Mouse (Mus musculus): Measurements from ENCODE around the gene Mrrf. TPM values are rescaled to one million over a fixed set of nuclear protein-coding genes. Genes with fewer than 3 reads are reported as not detected.

Gene Mrrf
- polyA plus RNA-seq, 1 experiment from 2014 or later, result 25.7 TPM

DNA sequence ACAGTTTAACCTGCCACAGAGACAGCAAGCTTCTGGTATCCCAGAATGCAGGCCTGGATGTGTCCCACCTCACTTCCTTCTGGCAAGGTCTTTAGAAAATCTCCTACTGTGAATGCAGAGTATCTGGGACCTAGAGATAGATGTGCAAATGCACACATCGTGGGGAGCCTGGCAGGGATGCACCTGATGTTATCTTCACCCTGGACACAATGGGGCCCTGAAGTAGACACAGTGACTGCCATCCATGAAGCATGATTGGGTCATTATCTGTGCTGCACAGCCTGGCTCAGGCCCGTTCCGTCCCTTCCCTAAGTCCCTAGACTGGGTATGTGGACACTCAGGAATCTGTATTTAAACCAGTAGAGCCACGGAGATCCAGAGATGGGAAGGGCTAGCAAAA lies 68.4 kb downstream of the Mrrf start:
- Histone ChIP-seq H3K36me3 (no peaks in the 10 kb centered on the region), H3K9me3 (replicated peaks) (no peaks in the 10 kb centered on the region), H3K27ac (no peak overlapping the region), H3K4me3 (no peak overlapping the region), H3K4me2 (no peak overlapping the region), H3K9ac (no peak overlapping the region), H3K4me1 (peaks cover 56% of the 10 kb centered on the region), H3K27me3 (replicated peaks) (peaks cover 68% of the 10 kb centered on the region)
- 20% methylated on average over 4 of the region's 4 CpGs for WGBS (ENCODE audit: insufficient replicate concordance)
- peak; percentile 51 for ATAC-seq

DNA sequence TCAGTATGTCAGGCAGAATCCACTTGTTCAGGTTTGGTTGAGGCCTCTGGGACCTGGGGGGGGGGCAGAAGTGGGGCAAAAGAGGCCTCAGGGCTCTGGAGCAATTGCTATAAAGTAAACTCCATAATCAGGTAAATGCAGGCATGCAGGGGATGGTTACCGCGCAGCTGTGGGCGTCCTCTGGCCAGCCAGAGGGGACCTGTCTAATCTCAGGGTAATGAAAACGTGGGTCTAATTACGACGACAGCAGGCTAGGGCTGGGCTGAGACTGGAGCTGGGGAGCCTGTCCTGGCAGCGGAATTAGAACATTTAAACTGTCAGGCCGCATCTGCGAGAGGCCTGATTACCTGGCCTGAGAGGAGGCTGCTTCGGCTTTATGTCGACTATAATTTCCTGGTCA lies 70.9 kb downstream of the Mrrf start:
- Histone ChIP-seq H3K36me3 (no peaks in the 10 kb centered on the region), H3K9ac (no peak overlapping the region), H3K4me1 (peaks cover 44% of the 10 kb centered on the region), H3K9me3 (replicated peaks) (no peaks in the 10 kb centered on the region), H3K4me3 (no peak overlapping the region), H3K27me3 (replicated peaks) (peaks cover 76% of the 10 kb centered on the region), H3K4me2 (no peak overlapping the region), H3K27ac (no peak overlapping the region)
- 75% methylated on average over 11 of the region's 11 CpGs for WGBS (ENCODE audit: insufficient replicate concordance)
- no peak for ATAC-seq

DNA sequence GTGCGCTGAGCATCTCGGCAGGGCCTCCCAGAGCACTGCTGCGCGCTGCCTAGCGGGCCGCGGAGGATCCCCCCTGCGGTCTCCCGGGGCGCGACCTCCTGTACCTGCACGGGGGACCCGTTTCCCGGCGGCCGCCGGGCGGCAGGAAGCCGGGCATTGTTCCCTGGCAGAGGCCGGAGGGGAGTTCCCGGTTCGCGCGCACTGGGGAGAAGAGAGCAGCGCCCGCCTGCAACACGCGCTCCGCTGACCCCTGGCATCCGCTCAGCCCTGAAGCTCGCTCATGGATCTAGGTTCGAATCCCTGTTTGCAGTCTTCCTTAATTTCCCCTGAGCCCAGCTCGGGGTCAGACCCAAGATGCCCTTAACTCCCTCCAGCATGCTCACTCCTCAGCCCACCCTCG lies 74.6 kb downstream of the Mrrf start:
- 5% methylated on average over 34 of the region's 34 CpGs for WGBS (ENCODE audit: insufficient replicate concordance)
- H3K27me3 ChIP-seq (replicated peaks), result peaks cover 57% of the 10 kb centered on the region
- H3K4me1 ChIP-seq, result peaks cover 34% of the 10 kb centered on the region
- no peak overlapping the region for H3K27ac ChIP-seq
- H3K4me3 ChIP-seq, result no peak overlapping the region
- no peak overlapping the region for H3K9ac ChIP-seq
- peak overlapping the region; percentile 52 for H3K4me2 ChIP-seq
- H3K36me3 ChIP-seq, result no peaks in the 10 kb centered on the region
- no peaks in the 10 kb centered on the region for H3K9me3 ChIP-seq (replicated peaks)
- ATAC-seq, result no peak

DNA sequence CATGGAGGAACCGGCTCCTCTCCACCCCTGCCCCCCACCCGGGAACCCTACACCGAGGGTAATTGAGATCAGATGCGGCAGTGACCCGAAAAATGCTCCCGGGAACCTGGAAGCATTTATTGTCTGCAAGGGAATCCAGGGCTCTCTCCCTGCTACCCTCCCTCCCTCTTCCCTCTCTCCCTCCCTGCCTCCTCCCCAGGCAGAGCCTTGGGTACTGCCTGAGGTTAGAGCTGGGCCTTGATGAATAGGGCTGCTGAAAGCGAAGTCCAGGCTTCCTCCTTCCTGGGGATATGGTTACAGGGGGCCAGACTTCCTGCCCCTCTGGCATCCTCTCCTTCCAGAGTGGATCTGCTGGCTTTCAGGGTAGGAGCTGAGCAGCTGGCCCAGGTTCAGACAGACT lies 75.6 kb downstream of the Mrrf start:
- no peak overlapping the region for H3K4me3 ChIP-seq
- peaks cover 39% of the 10 kb centered on the region for H3K4me1 ChIP-seq
- no peak overlapping the region for H3K9ac ChIP-seq
- ATAC-seq, result no peak
- H3K27ac ChIP-seq, result no peak overlapping the region
- H3K27me3 ChIP-seq (replicated peaks), result peaks cover 54% of the 10 kb centered on the region
- no peak overlapping the region for H3K4me2 ChIP-seq
- no peaks in the 10 kb centered on the region for H3K9me3 ChIP-seq (replicated peaks)
- 53% methylated on average over 7 of the region's 7 CpGs for WGBS (ENCODE audit: insufficient replicate concordance)
- no peaks in the 10 kb centered on the region for H3K36me3 ChIP-seq

DNA sequence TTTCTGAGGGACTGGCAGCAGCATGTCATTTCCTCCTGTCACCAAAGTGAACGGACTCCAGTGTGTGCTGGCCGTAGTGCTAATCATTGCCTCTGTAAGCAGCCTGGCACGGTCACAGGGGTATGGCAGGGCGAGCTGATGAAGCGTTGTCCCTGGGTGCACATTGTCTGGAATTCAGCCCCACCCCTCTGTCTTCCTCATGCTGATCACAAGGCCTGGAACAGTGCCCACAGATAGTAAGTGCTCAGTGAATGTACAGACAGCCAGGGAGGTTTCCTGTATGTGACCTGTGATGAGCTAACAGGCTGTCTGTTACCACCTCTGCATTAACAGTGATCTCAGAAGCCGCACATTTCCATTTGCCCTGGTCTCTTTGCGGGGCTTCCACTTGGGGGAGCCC lies 76.9 kb downstream of the Mrrf start:
- WGBS (ENCODE audit: insufficient replicate concordance), result 47% methylated on average over 7 of the region's 7 CpGs

DNA sequence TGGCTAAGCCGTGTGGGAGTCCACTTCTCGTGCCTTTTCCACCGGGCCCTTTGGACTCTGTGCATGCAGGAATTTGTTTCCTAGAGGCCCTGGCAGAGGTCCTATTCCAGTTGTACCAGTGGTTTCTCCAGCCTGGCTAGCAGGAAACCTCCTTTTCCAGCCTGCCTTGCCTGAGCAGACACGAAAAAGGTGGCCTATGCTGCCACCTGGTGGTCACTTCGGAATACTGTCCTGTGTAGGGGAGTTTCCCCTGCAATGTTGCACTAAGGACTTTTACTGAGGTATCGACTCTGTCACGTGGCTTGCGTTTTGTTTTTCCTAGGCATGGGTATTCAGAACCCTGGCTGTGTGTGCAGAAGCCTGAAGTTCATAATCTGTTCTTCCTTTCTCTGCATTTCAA lies 77.8 kb downstream of the Mrrf start:
- Histone ChIP-seq H3K27me3 (replicated peaks) (peaks cover 47% of the 10 kb centered on the region), H3K4me2 (peak overlapping the region; percentile 48), H3K9me3 (replicated peaks) (no peaks in the 10 kb centered on the region), H3K36me3 (no peaks in the 10 kb centered on the region), H3K9ac (no peak overlapping the region), H3K4me1 (peaks cover 47% of the 10 kb centered on the region), H3K27ac (no peak overlapping the region), H3K4me3 (no peak overlapping the region)
- 8% methylated on average over 8 of the region's 8 CpGs for WGBS (ENCODE audit: insufficient replicate concordance)
- peak; percentile 60 for ATAC-seq

More for the DNA sequence above, 76.9 kb downstream of the Mrrf start:
- Histone ChIP-seq H3K9me3 (replicated peaks) (no peaks in the 10 kb centered on the region), H3K36me3 (no peaks in the 10 kb centered on the region), H3K9ac (no peak overlapping the region), H3K4me1 (peaks cover 46% of the 10 kb centered on the region), H3K27me3 (replicated peaks) (peaks cover 54% of the 10 kb centered on the region), H3K4me3 (no peak overlapping the region), H3K27ac (no peak overlapping the region), H3K4me2 (no peak overlapping the region)
- no peak for ATAC-seq

DNA sequence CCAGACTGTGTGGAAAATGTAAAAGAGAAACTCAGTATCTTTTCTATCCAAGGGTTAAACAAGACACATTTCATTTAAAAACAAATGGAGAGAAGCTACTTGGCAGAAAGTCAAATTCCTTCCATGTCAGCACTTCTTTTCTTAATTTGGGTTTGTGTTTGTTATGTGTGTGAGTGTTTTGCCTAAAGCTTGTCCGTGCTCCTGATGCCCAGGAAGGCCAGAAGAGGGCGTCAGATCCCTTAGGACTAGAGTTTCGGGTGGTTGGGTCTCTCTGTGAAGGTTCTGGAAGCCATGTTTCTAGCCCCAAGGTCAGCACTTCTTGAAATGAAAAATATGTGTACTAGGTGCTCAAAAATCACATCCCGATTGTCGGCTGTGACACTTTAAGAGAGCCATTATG lies 78.2 kb downstream of the Mrrf start:
- ATAC-seq, result no peak
- no peaks in the 10 kb centered on the region for H3K9me3 ChIP-seq (replicated peaks)
- no peaks in the 10 kb centered on the region for H3K36me3 ChIP-seq
- H3K27ac ChIP-seq, result no peak overlapping the region
- no peak overlapping the region for H3K4me3 ChIP-seq
- H3K9ac ChIP-seq, result no peak overlapping the region
- 60% methylated on average over 5 of the region's 5 CpGs for WGBS (ENCODE audit: insufficient replicate concordance)
- peaks cover 43% of the 10 kb centered on the region for H3K27me3 ChIP-seq (replicated peaks)
- peak overlapping the region; percentile 48 for H3K4me2 ChIP-seq
- peaks cover 47% of the 10 kb centered on the region for H3K4me1 ChIP-seq

DNA sequence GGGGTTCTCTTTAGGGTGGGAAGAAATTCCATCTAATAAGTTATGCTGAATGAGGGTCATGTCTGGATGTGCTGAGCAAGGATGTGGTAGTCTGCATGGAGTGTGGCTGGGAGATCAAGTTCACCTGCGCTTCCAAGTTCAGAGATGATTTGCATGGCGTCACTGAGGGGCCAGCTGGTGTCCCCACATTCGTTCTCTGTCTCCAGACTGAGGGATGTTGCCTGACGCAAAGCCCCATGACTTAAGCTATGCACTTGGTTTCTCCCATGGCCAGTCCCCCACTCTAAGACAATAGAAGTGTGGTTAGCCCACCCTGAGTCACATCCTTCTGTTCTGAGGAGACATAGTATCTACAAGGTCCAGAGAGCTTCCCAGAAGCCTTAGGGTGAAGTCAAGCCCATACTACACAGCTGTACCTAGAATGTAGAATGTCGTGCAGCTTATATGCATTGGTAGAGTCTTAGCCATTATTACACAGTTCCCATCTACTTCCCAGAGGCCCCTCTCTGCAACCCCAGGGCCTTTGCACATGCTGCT lies 79.1 kb downstream of the Mrrf start:
- Histone ChIP-seq H3K4me3 (no peak overlapping the region), H3K27ac (no peak overlapping the region), H3K36me3 (no peaks in the 10 kb centered on the region), H3K9ac (no peak overlapping the region), H3K4me2 (no peak overlapping the region), H3K9me3 (replicated peaks) (no peaks in the 10 kb centered on the region), H3K27me3 (replicated peaks) (peaks cover 34% of the 10 kb centered on the region), H3K4me1 (peaks cover 47% of the 10 kb centered on the region)
- WGBS (ENCODE audit: insufficient replicate concordance), result 82% methylated on average over 5 of the region's 5 CpGs
- no peak for ATAC-seq

DNA sequence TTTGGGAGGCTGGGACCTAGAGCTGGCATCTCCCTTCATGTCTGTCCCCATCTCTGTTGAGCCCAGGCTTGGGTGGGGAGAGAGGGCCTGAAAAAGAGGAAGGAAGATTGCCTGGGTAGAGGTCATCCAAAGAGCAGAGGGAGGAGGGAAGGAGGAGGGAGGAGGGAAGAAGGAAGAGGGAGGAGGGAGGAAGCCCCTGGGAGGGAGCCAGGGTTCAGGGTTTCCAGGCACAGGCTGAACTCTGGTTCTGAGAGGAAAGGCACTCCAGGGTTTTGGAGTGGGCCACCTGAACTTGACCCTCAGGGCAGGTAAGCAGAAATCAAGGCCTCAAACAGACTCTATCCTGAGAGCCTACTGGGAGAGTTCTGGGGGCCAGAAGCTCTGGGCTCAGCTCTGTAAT lies 80.4 kb downstream of the Mrrf start:
- Histone ChIP-seq H3K9me3 (replicated peaks) (no peaks in the 10 kb centered on the region), H3K27me3 (replicated peaks) (peaks cover 22% of the 10 kb centered on the region), H3K9ac (no peak overlapping the region), H3K4me1 (peaks cover 39% of the 10 kb centered on the region), H3K4me2 (no peak overlapping the region), H3K36me3 (no peaks in the 10 kb centered on the region), H3K4me3 (no peak overlapping the region), H3K27ac (peak overlapping the region; percentile 31; the same call in 1 of the 2 replicates)
- ATAC-seq, result peak; percentile 11; the same call in 1 of the 2 replicates

DNA sequence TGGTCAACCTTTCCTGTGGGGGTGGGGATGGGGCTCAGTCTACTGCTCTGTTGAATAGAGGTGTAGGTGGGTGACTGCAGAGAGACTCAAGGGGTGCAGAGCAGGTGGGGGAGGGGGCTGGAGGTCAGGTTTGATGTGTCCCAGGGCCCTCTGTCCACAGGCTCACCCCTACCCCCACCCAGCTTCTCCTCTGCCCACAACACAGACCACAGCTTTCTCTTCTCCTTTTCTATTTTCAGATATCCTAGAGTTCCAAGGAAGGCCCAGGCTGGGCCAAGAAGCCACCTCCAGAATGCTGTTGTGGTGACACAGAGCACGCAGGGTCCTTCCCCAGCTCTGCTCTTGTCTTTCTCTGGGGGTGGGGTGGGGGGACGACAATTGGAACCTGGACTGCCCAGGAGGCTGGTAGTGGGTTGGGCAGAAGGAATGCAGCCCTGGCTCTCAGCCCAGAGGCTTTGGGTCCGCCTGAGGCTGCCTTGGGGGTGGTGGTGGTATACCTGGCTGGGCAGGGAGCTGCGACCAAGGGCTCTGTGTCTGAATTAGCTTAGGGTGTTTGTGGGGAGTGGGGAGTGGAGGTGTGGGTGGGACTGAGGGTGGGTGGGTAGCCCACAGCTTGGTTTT lies 80.9 kb downstream of the Mrrf start:
- H3K4me2 ChIP-seq, result peak overlapping the region; percentile 38
- ATAC-seq, result peak; percentile 22

DNA sequence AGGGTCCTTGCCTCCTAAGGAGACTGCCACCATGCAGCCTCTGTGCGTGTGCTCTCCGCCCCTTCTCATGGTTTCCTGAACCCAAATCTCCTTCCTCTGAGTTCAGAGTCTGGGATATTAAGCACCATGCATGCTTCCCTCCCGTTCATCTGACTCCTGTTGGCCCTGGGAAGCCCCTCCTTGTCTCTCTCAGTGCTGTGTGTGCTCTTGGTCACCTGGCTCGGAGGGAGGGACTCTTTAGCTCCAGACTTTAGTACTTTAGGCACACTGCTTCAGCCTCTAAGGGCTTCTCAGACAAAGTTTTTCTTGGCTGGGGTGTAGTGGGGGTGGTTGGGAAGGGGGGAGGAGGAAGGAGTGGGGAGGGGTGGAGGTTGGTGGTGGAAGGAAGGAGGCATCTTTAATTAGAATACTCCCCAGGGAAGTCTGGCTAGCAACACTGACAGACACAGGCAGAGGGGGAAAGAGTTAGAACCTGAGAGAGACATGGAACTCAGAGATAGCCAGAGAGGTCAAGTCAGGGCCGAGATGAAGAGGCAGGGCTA lies 81.6 kb downstream of the Mrrf start:
- no peak overlapping the region for H3K9ac ChIP-seq
- 26% methylated on average over 5 of the region's 5 CpGs for WGBS (ENCODE audit: insufficient replicate concordance)
- 0 out of 2 replicates have a peak overlapping the region, but pooled peaks have one; percentile 10 for H3K4me3 ChIP-seq
- H3K4me2 ChIP-seq, result peak overlapping the region; percentile 38
- no peak for ATAC-seq
- H3K27ac ChIP-seq, result peak overlapping the region; percentile 64
- no peaks in the 10 kb centered on the region for H3K9me3 ChIP-seq (replicated peaks)
- peaks cover 38% of the 10 kb centered on the region for H3K4me1 ChIP-seq
- H3K36me3 ChIP-seq, result no peaks in the 10 kb centered on the region
- H3K27me3 ChIP-seq (replicated peaks), result peaks cover 9% of the 10 kb centered on the region

More for the DNA sequence above, 80.9 kb downstream of the Mrrf start:
- H3K36me3 ChIP-seq, result no peaks in the 10 kb centered on the region
- WGBS (ENCODE audit: insufficient replicate concordance), result 12% methylated on average over 4 of the region's 4 CpGs
- peaks cover 16% of the 10 kb centered on the region for H3K27me3 ChIP-seq (replicated peaks)
- peak overlapping the region; percentile 64 for H3K27ac ChIP-seq
- no peak overlapping the region for H3K9ac ChIP-seq
- H3K4me3 ChIP-seq, result 0 out of 2 replicates have a peak overlapping the region, but pooled peaks have one; percentile 24
- H3K9me3 ChIP-seq (replicated peaks), result no peaks in the 10 kb centered on the region
- H3K4me1 ChIP-seq, result peaks cover 39% of the 10 kb centered on the region

DNA sequence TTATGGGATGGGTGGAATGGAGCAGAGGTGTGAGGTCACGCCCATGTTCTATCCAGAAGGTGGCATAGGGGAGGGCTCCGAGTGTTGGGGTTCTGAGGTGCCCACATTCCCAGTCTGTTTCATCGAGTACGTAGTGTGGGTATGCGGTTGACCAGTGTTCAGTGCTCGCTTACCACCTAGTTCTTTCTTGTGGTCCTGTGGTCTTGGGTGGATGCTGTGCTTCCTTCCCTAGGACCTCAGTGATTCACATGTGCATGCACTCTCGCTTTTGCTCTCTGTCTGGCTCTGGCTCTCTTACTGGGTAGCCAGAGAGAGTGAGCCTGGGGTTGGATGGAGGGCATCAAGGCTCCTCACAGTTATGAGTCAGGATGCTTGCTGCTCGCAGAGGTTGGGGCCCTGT lies 83.9 kb downstream of the Mrrf start:
- H3K36me3 ChIP-seq, result no peaks in the 10 kb centered on the region
- no peak overlapping the region for H3K4me3 ChIP-seq
- ATAC-seq, result no peak
- no peaks in the 10 kb centered on the region for H3K9me3 ChIP-seq (replicated peaks)
- H3K4me2 ChIP-seq, result no peak overlapping the region
- H3K27ac ChIP-seq, result no peak overlapping the region
- peaks cover 21% of the 10 kb centered on the region for H3K4me1 ChIP-seq
- no peak overlapping the region for H3K9ac ChIP-seq
- no peaks in the 10 kb centered on the region for H3K27me3 ChIP-seq (replicated peaks)
- WGBS (ENCODE audit: insufficient replicate concordance), result 66% methylated on average over 8 of the region's 8 CpGs

All from liver, embryonic 12.5 days (tissue).